Comparison of ENCODE assay signal across 8 mouse cellular contexts in the genomic region with DNA sequence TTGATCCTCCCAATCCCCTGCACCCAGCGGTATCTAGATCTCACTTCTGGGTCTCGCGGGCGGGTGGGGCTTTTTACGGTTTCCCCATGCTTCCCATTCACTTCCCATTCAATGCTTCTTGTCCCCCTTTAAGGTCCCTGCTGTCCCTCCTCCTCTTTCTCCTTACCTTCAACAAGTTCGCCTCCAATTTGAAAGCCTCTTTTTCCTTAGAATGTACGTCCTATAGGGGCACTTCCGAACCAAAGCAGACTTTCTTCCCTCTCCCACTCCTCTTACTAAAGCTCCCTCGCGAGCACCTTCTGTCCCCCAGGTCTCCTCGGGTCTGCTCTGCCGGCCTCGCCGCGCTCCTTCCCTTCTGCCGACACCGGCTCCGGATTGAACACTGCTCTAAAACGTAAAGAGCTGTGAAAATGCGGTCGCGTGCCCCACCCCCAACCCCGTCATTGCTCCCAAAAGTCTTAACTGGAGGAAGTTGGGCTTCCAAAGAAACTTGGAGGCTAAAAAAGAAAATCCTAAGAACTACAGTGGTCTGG. TPM values are rescaled to one million over a fixed set of nuclear protein-coding genes. Genes with fewer than 3 reads are reported as not detected.
DNase-seq lines count a peak whose midpoint lies in the region; ATAC-seq lines count a peak whose summit lies in the region.

A gene (minus strand): TSS at position 384 of the 533 bp plus-strand sequence.

- peaks cover 85% of the 10 kb centered on the region for H3K27me3 ChIP-seq in lung, embryonic 16.5 days (ENCODE audit: control insufficient read depth, insufficient read depth, low read depth, low read length)
- H3K27me3 ChIP-seq in limb, embryonic 10.5 days (ENCODE audit: low read depth, poor library complexity, severe bottlenecking), result peaks cover 97% of the 10 kb centered on the region
- H3K27me3 ChIP-seq in neural tube, embryonic 15.5 days (replicated peaks), result peaks cover 94% of the 10 kb centered on the region

- H3K9ac ChIP-seq in lung, embryonic 16.5 days (ENCODE audit: low read length), result no peak within 1 kb of the TSS
- H3K9ac ChIP-seq in neural tube, embryonic 15.5 days (replicated peaks), result no peak within 1 kb of the TSS

- H3K36me3 ChIP-seq in lung, embryonic 16.5 days (ENCODE audit: control insufficient read depth, insufficient read depth, low read length), result no peaks in the 10 kb centered on the region
- H3K36me3 ChIP-seq in limb, embryonic 10.5 days, result no peaks in the 10 kb centered on the region
- H3K36me3 ChIP-seq in neural tube, embryonic 15.5 days, result no peaks in the 10 kb centered on the region

- no peak for ATAC-seq in lung, embryonic 16.5 days (ENCODE audit: low read depth)
- ATAC-seq in neural tube, embryonic 15.5 days (ENCODE audit: low FRiP score), result no peak

- DNase-seq in lung, postnatal 25 days (ENCODE audit: low spot score), result no peak
- DNase-seq in embryo, embryonic 11 days, result peak; percentile 16
- DNase-seq in limb, embryonic 10.5 days (ENCODE audit: low spot score), result peak; percentile 54
- DNase-seq in frontal cortex, postnatal 10 days (ENCODE audit: low spot score in 2 of 2), result no peak
- no peak for DNase-seq in layer of hippocampus, postnatal 36 days
- DNase-seq in frontal cortex, postnatal 36 days (ENCODE audit: low spot score in 2 of 2), result no peak

- no peaks in the 10 kb centered on the region for H3K9me3 ChIP-seq in lung, embryonic 16.5 days (ENCODE audit: control insufficient read depth, low read length)
- H3K9me3 ChIP-seq in limb, embryonic 10.5 days (replicated peaks), result no peaks in the 10 kb centered on the region
- no peaks in the 10 kb centered on the region for H3K9me3 ChIP-seq in neural tube, embryonic 15.5 days (replicated peaks)

- 0% methylated on average over 23 of the region's 23 CpGs for WGBS in lung, embryonic 16.5 days
- WGBS in limb, embryonic 10.5 days, result under 1% methylated on average over 23 of the region's 23 CpGs
- WGBS in neural tube, embryonic 15.5 days, result under 1% methylated on average over 23 of the region's 23 CpGs

- peak within 1 kb of the TSS; percentile 37 for H3K4me2 ChIP-seq in lung, embryonic 16.5 days (ENCODE audit: low read depth, low read length)
- peak within 1 kb of the TSS; percentile 38 for H3K4me2 ChIP-seq in neural tube, embryonic 15.5 days

- H3K4me1 ChIP-seq in lung, embryonic 16.5 days (replicated peaks; ENCODE audit: control insufficient read depth, insufficient read depth, low read length), result no peaks in the 10 kb centered on the region
- peaks cover 17% of the 10 kb centered on the region for H3K4me1 ChIP-seq in limb, embryonic 10.5 days
- H3K4me1 ChIP-seq in neural tube, embryonic 15.5 days, result peaks cover 6% of the 10 kb centered on the region; the same call in 1 of the 2 replicates

- no peak within 1 kb of the TSS for H3K27ac ChIP-seq in lung, embryonic 16.5 days (ENCODE audit: low read length)
- H3K27ac ChIP-seq in limb, embryonic 10.5 days, result no peak within 1 kb of the TSS
- no peak within 1 kb of the TSS for H3K27ac ChIP-seq in neural tube, embryonic 15.5 days (replicated peaks)

- peak within 1 kb of the TSS; percentile 25 for H3K4me3 ChIP-seq in lung, embryonic 16.5 days (ENCODE audit: low read length)
- peak within 1 kb of the TSS; percentile 21 for H3K4me3 ChIP-seq in limb, embryonic 10.5 days
- peak within 1 kb of the TSS; percentile 11; the same call in 1 of the 2 replicates for H3K4me3 ChIP-seq in neural tube, embryonic 15.5 days (replicated peaks)

RNA-seq across cellular contexts. Expression of the gene that starts here (rescaled TPM):
- polyA plus RNA-seq in lung, embryonic 16.5 days (2015; fragmentation: Nextera tagmentation; extraction: Ambion mirVana), result 5.0 and 5.4 TPM in 2 replicates
- polyA plus RNA-seq in limb, embryonic 10.5 days (2016; fragmentation: Nextera tagmentation; extraction: Ambion mirVana), result 6.3 and 6.5 TPM in 2 replicates
- 15.6 and 16.0 TPM in 2 replicates for polyA plus RNA-seq in neural tube, embryonic 15.5 days (2015; fragmentation: Nextera tagmentation; extraction: Ambion mirVana)
- total RNA-seq in layer of hippocampus, postnatal 36 days (2021), result under 1 TPM in 1 of 2 experiments, not detected in 1; 0.15 TPM

Comparison
In these comparisons a context has a peak if more than half of its experiments do, and no peak if none do; other contexts are left out.
1. DNase-seq: peak in embryo, embryonic 11 days (single experiment) and limb, embryonic 10.5 days (single experiment); none in lung, postnatal 25 days (single experiment), frontal cortex, postnatal 10 days (0 of 2), layer of hippocampus, postnatal 36 days (0 of 2) and frontal cortex, postnatal 36 days (0 of 2).
2. Peak in every context shown above with its lines, with median percentiles within 50 percentile points of each other: H3K4me3 ChIP-seq.